Mouse (Mus musculus): ENCODE results near the gene Dgkd. TPM values are rescaled to one million over a fixed set of nuclear protein-coding genes. Genes with fewer than 3 reads are reported as not detected.

The Dgkd gene
- polyA plus RNA-seq, 1 experiment = 47.1 TPM

GRCm38 (mm10) chr1:87854851-87855251, 1.8 kb downstream of the Dgkd start:
- H3K27me3 ChIP-seq (ENCODE audit: control insufficient read depth, insufficient read depth, low read length) = no peaks in the 10 kb centered on the region
- H3K4me3 ChIP-seq (ENCODE audit: low read depth, low read length) = peak overlapping the region; percentile 41
- 3% methylated on average over 2 of the region's 2 CpGs for WGBS
- peaks cover 11% of the 10 kb centered on the region; the same call in 1 of the 2 replicates for H3K4me1 ChIP-seq (ENCODE audit: control insufficient read depth, insufficient read depth, insufficient read length, low read length)
- H3K36me3 ChIP-seq (ENCODE audit: control insufficient read depth, insufficient read depth, low read length) = no peaks in the 10 kb centered on the region
- peak overlapping the region; percentile 51 for H3K27ac ChIP-seq (ENCODE audit: insufficient read depth, low read depth, low read length)
- TF ChIP-seq CTCF (IDR thresholded peaks at IDR 0.05; ENCODE audit: extremely low read depth, insufficient read length, insufficient replicate concordance, low read depth, low read length) = no peak
- TF ChIP-seq POLR2A (IDR thresholded peaks at IDR 0.05; ENCODE audit: low read depth, low read length) = no peak

GRCm38 (mm10) chr1:87855522-87855921, 2.4 kb downstream of the Dgkd start:
- 82% methylated on average over 1 of the region's 1 CpGs for WGBS
- Histone ChIP-seq H3K27ac (ENCODE audit: insufficient read depth, low read depth, low read length) (no peak overlapping the region), H3K4me3 (ENCODE audit: low read depth, low read length) (no peak overlapping the region), H3K4me1 (ENCODE audit: control insufficient read depth, insufficient read depth, insufficient read length, low read length) (peaks cover 11% of the 10 kb centered on the region; the same call in 1 of the 2 replicates), H3K27me3 (ENCODE audit: control insufficient read depth, insufficient read depth, low read length) (no peaks in the 10 kb centered on the region), H3K36me3 (ENCODE audit: control insufficient read depth, insufficient read depth, low read length) (no peaks in the 10 kb centered on the region)
- no peak for TF ChIP-seq CTCF (IDR thresholded peaks at IDR 0.05; ENCODE audit: extremely low read depth, insufficient read length, insufficient replicate concordance, low read depth, low read length)
- TF ChIP-seq POLR2A (IDR thresholded peaks at IDR 0.05; ENCODE audit: low read depth, low read length) = no peak

- TF ChIP-seq POLR2A (IDR thresholded peaks at IDR 0.05; ENCODE audit: low read depth, low read length) (no peak), CTCF (IDR thresholded peaks at IDR 0.05; ENCODE audit: extremely low read depth, insufficient read length, insufficient replicate concordance, low read depth, low read length) (no peak)
- H3K4me3 ChIP-seq (ENCODE audit: low read depth, low read length) = no peak overlapping the region
- peaks cover 11% of the 10 kb centered on the region; the same call in 1 of the 2 replicates for H3K4me1 ChIP-seq (ENCODE audit: control insufficient read depth, insufficient read depth, insufficient read length, low read length)
- 71% methylated on average over 3 of the region's 3 CpGs for WGBS
- no peaks in the 10 kb centered on the region for H3K27me3 ChIP-seq (ENCODE audit: control insufficient read depth, insufficient read depth, low read length)
- H3K27ac ChIP-seq (ENCODE audit: insufficient read depth, low read depth, low read length) = no peak overlapping the region; the same call in 1 of the 2 replicates
- H3K36me3 ChIP-seq (ENCODE audit: control insufficient read depth, insufficient read depth, low read length) = no peaks in the 10 kb centered on the region
These were observed 3.7 kb downstream of the Dgkd start for GRCm38 (mm10) chr1:87856823-87857222.

- TF ChIP-seq CTCF (IDR thresholded peaks at IDR 0.05; ENCODE audit: extremely low read depth, insufficient read length, insufficient replicate concordance, low read depth, low read length) = no peak
- TF ChIP-seq POLR2A (IDR thresholded peaks at IDR 0.05; ENCODE audit: low read depth, low read length) = no peak
- Histone ChIP-seq H3K36me3 (ENCODE audit: control insufficient read depth, insufficient read depth, low read length) (no peaks in the 10 kb centered on the region), H3K27ac (ENCODE audit: insufficient read depth, low read depth, low read length) (peak overlapping the region; percentile 60), H3K4me3 (ENCODE audit: low read depth, low read length) (no peak overlapping the region), H3K27me3 (ENCODE audit: control insufficient read depth, insufficient read depth, low read length) (no peaks in the 10 kb centered on the region), H3K4me1 (ENCODE audit: control insufficient read depth, insufficient read depth, insufficient read length, low read length) (peaks cover 19% of the 10 kb centered on the region; the same call in 1 of the 2 replicates)
- WGBS = 16% methylated on average over 1 of the region's 1 CpGs
These were observed 4.9 kb downstream of the Dgkd start for GRCm38 (mm10) chr1:87858031-87858430.

- no peak overlapping the region for H3K4me3 ChIP-seq (ENCODE audit: low read depth, low read length)
- no peak for TF ChIP-seq POLR2A (IDR thresholded peaks at IDR 0.05; ENCODE audit: low read depth, low read length)
- H3K36me3 ChIP-seq (ENCODE audit: control insufficient read depth, insufficient read depth, low read length) = no peaks in the 10 kb centered on the region
- H3K27ac ChIP-seq (ENCODE audit: insufficient read depth, low read depth, low read length) = peak overlapping the region; percentile 63
- H3K27me3 ChIP-seq (ENCODE audit: control insufficient read depth, insufficient read depth, low read length) = no peaks in the 10 kb centered on the region
- peaks cover 19% of the 10 kb centered on the region; the same call in 1 of the 2 replicates for H3K4me1 ChIP-seq (ENCODE audit: control insufficient read depth, insufficient read depth, insufficient read length, low read length)
- WGBS = 22% methylated on average over 2 of the region's 2 CpGs
These were observed 5.4 kb downstream of the Dgkd start for GRCm38 (mm10) chr1:87858529-87858928.

- Histone ChIP-seq H3K4me3 (ENCODE audit: low read depth, low read length) (no peak overlapping the region), H3K27me3 (ENCODE audit: control insufficient read depth, insufficient read depth, low read length) (no peaks in the 10 kb centered on the region), H3K27ac (ENCODE audit: insufficient read depth, low read depth, low read length) (no peak overlapping the region), H3K4me1 (ENCODE audit: control insufficient read depth, insufficient read depth, insufficient read length, low read length) (peaks cover 15% of the 10 kb centered on the region; the same call in 1 of the 2 replicates), H3K36me3 (ENCODE audit: control insufficient read depth, insufficient read depth, low read length) (no peaks in the 10 kb centered on the region)
- 76% methylated on average over 3 of the region's 3 CpGs for WGBS
- TF ChIP-seq POLR2A (IDR thresholded peaks at IDR 0.05; ENCODE audit: low read depth, low read length) = no peak
- TF ChIP-seq CTCF (IDR thresholded peaks at IDR 0.05; ENCODE audit: extremely low read depth, insufficient read length, insufficient replicate concordance, low read depth, low read length) = no peak
These were observed 10.5 kb downstream of the Dgkd start for GRCm38 (mm10) chr1:87863602-87864001.

GRCm38 (mm10) chr1:87864889-87865288, 11.8 kb downstream of the Dgkd start:
- Histone ChIP-seq H3K36me3 (ENCODE audit: control insufficient read depth, insufficient read depth, low read length) (no peaks in the 10 kb centered on the region), H3K4me1 (ENCODE audit: control insufficient read depth, insufficient read depth, insufficient read length, low read length) (peaks cover 11% of the 10 kb centered on the region; the same call in 1 of the 2 replicates), H3K4me3 (ENCODE audit: low read depth, low read length) (no peak overlapping the region), H3K27me3 (ENCODE audit: control insufficient read depth, insufficient read depth, low read length) (no peaks in the 10 kb centered on the region), H3K27ac (ENCODE audit: insufficient read depth, low read depth, low read length) (no peak overlapping the region)
- no peak for TF ChIP-seq POLR2A (IDR thresholded peaks at IDR 0.05; ENCODE audit: low read depth, low read length)
- no peak for TF ChIP-seq CTCF (IDR thresholded peaks at IDR 0.05; ENCODE audit: extremely low read depth, insufficient read length, insufficient replicate concordance, low read depth, low read length)

Measured in small intestine, adult 2 months (tissue).